Mouse (Mus musculus): ENCODE measurements at regions not wholly inside any gene's neighbourhood (a gene's known extent, or its start where the extent isn't known, plus 50 kb on each side); places are given as distances from the start of the nearest gene placed in this dataset.

DNA sequence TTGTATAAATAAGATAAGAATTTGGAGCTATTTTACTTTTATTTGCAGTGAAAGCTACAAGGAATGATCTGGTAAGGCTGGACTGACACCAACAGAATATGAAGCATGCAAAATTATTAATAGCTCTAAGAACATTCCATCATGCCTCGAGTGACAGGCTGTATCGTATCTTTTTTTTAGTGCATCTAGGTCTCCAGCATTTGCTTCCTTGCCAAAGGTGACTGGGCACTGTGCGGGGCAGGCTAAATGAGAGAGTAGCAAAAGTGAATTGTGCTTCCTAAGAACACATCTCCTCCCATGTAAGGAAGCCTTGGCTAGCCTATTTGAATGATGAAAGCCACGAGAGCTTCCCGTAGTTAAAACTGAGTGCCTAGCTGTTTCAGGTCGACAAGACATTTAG is 261.5 kb upstream of the Ndst3 start:
- no peak for TF ChIP-seq CTCF (IDR thresholded peaks at IDR 0.05; ENCODE audit: insufficient read depth, low read length)
- TF ChIP-seq POLR2A (IDR thresholded peaks at IDR 0.05; ENCODE audit: borderline replicate concordance, extremely low read depth, low read depth, low read length) = no peak
